Mouse (Mus musculus) heart, postnatal 0 days (tissue): ENCODE measurements around the gene Itsn2.

Experiments used
- CTCF ChIP-seq: IDR thresholded peaks from 2 replicates; pipeline ENCODE4 v1.5.1; 2016; ENCODE audit warnings: antibody characterized with exemption, control low read depth, low read depth
- EP300 ChIP-seq: IDR thresholded peaks from 2 replicates; pipeline ENCODE4 v1.6.1; 2016; ENCODE audit warnings: antibody characterized with exemption, low read depth

- TF ChIP-seq CTCF (no peak), EP300 (no peak)
These were observed 98.8 kb downstream of the Itsn2 start for GRCm38 (mm10) chr12:4691193-4691592.
